Mouse (Mus musculus) left cerebral cortex, adult 9 months (tissue): ENCODE measurements around the gene Otos.

ENCODE experiments used
- DNase-seq, 2 experiments: peaks; one replicate each; pipeline ENCODE4 v3.0.0; 2022; ENCODE audit warnings: low spot score in 2 of 2

The Otos gene

DNA sequence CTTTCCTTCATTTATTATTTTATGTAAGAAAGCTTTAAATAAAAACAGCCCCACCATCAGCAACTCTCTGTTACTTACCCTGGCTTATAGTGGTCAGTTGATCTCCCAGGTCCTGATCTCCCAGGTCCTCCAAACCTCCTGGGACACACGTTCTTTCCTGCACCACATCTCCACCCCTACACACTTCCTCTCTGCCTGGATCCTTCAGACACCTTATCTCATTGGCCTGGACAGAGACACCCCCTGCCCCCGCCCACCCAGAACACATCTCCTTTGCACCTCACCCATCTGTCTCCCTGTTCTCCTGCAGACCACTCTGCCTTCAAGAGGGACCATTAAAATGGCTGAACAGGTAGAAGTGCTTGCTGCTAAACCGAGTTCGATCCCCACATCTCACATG, 1.6 kb downstream of the Otos start:
- no peak for DNase-seq

DNA sequence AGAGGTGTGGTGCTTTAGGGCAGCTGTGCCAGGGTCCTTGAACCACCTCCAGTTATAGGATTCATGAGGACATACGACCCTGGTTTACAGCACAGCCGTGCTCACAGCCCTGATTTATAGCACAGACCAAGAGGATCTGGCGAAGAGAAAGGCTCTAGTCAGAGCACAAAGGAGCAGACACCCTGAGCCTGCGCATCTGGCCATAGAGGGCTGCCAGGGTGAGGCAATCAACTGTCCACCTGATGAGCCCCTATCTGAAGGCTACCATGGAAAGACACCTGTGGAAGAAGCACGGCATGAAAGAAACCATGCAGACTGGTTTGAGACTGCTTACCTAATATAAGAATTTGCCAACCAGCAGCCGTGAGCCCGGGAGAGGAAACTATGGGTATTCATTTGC, 2.0 kb downstream of the Otos start:
- no peak for DNase-seq

GRCm38 (mm10) chr1:92646111-92646510, 2.5 kb downstream of the Otos start:
- no peak for DNase-seq

DNA sequence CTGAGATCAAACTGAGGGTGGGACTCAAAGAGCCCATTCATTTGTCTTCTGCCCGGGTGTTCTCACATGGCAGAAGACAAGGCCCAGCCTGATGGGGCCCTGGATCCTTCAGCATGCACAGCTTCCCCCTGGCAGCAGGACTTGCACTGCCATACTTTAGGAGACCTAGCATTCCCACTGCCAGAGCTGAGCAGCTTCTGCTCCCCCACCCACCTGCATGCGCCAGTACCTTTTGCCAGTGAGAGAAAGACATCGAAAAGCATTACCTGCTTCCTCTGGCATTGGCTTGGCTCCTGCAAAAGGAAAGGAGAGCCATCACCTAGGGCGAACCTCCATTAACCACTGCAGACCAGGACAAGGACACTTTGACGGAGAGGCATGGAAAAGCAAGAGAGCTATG, 3.7 kb downstream of the Otos start:
- DNase-seq, result no peak

DNA sequence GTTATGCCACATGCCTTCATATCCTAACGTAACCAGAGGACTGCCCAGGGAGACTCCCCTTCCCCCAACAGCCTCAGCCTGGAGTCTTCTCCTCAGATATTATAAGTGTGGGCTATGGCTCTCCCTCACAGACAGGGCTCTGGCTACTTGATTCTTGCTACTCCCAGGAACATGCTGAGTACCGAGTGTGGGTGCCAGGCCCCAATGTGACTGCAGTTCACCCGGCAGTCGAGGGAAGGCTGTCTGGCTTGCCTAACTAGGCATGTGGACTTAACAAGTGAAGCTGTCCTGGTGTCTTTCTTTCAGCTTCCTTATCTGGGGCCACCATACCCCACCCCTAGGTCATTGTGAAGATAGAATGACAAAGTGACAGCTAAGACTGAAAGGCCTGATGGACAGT, 5.0 kb downstream of the Otos start:
- no peak for DNase-seq

- DNase-seq, result peak; percentile 66 to 89
Measured at GRCm38 (mm10) chr1:92641514-92642272, 6.9 kb downstream of the Otos start, which contains the start of gene Cops9. Cops9 (minus strand) TSS chr1:92641985.

DNA sequence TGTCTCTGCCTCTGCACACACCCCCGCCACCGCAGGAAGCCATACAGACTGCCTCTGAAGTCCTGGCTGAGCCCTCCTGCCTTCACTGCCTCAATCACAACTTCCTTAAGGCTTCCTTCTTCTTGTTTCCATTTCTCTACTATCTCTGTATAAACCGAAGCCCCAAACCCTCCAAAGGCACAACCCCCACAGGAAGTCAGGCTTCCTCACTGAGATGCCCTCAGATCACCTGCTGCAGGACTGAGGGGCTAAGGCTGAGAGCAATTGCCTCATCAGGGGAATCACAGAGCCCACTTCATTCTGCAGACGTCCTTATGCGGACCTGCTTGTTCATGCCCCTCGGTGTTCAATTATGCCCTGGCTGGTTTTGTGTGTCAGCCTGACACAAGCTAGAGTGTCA, 8.2 kb downstream of the Otos start:
- DNase-seq, result no peak

DNA sequence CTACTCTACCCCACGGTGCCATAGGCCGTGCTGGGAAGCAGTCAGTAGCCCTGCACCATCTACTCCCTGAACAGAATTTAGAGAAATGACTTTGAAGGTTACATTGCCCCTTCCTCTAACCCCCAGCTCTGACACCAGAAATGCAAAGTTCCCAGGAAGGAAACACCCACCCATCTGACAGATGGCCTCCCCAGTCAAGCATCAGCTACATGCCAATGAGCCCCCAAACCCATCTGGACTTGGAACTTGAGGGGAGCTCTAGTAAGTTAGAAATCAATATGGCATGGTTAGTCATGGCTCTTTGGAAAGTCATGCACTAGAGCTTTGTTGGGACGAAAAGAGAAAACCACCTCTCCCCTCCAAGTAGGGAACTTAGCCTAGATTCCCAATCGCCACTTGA, 9.9 kb downstream of the Otos start:
- no peak for DNase-seq

DNA sequence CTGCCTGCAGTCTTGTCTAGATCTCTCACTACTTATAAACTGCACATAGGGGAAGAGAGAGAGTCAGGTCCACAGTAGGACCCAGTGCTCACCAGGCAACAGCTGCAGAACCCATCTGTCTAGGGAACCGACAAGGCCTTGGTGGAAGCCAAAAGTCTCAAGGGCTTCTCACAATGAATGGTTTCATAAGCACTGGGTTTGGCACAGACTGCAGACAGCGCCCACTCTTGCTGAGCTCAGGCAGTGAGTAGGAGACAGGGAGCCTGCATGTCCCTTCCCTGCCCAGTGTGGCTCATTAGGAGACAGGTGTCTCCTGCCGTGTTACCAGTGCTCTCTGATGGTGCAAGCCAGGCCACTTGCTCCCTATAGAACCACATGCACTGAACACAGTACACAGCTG, 10.5 kb downstream of the Otos start:
- peak; percentile 54 to 77 for DNase-seq

DNA sequence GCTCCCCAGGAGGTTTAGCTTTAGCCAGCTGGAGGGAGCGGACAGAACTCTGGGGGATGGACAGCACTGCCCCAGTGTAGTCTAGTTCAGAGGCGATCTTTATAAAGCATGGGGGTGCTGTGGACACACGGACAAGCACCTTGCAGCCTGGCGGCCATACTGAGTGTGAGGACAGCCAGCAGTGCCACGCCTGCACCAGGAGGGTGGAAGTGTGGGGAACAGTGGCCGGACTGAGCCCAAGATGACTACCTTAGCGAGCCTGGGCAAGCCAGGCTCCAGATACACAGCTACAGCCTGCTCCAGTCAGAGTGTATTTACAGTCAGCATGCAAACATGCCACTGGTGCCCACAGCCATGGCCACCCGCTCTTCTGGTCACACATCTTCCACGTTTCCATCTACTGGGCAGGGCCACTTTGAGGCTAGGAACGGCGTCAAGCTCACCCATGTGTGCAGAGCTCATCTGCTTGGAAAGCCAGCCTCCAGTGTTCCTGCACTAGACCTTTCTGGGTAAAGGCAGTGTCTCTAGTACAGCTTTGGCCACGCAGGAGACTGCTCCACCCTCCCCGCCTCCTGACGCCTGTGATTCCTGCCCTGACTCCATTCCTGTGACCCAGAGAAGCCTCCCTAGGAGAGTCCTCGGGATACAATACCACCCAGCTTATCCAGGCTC, 11.0 kb downstream of the Otos start:
- no peak for DNase-seq

DNA sequence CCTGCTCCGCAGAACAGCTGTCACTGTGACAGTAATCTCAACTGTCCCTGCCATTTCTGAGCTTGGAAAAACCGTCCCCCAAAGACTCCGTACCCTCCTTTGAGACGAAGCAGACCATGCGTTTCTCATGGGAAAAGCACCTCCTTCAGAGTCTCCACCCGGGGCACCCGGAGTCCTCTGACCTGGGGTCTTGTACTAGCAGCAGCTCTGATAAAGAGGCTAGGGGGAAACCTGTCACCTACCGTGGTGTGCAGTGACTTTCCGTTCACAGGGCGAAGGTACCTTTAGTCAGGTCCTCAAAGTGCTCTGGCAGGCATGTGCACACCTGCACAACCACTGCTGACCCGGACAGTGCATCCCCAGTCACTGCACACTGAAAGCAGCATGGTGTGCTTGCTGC, 12.0 kb downstream of the Otos start:
- DNase-seq, result no peak

GRCm38 (mm10) chr1:92636015-92636414, 12.6 kb downstream of the Otos start:
- no peak for DNase-seq

- DNase-seq, result no peak
Measured at GRCm38 (mm10) chr1:92634976-92635599, 13.6 kb downstream of the Otos start.

GRCm38 (mm10) chr1:92634569-92634968, 14.1 kb downstream of the Otos start:
- no peak for DNase-seq

DNA sequence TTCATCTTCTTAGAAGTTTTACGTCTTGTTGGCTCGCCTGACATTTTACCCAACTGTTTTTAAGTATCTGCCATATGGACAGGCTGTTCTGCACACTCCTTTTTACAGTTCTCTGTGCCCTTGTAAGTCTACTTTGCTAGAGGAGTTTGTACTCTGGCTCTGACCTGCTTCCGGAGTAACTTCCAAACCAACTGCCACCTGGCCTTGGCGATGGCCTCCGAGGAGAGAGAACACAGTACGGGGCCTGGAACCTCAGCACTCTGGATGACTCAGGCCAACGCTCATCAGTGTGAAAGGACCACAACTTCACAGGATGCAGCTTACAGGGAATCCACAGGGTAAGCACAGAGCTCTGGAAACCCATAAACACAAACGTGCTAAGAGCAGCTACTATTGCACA, 14.9 kb downstream of the Otos start:
- DNase-seq, result no peak

DNA sequence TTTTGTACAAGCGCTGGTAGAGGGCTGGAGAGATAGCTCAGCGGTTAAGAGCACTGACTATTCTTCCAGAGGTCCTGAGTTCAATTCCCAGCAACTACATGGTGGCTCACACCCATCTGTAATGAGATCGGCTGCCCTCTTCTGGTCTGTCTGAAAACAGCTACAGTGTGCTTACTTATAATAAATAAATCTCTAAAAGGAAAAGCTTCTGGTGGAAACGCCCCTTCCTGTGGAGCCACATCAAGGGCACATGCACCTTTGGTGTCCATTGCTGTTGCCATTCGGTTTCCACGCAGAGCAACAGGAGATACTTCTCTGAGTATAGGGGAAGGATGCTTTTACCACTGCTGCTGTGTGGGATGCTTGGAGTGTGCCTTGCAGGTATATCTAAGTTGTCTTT, 15.7 kb downstream of the Otos start:
- DNase-seq, result no peak

DNA sequence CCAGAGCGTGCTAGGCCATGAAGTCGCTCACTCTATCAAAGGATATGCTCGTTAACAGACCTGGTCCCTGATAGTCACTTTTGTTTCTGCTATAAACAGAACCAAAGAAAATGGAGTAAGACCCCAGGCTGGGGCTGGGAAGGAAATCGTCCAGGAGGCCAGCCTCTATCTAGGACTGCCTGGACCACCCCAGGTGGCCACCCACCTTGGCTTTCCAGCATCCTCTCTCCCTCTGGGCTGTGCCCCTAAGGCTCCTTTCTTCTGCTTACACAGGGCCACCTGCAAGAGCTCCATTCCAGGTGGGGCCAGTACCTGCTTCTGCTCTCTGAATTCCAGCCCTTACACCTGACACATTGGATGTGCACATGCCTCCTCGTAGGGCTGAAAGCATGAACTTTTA, 16.4 kb downstream of the Otos start:
- DNase-seq, result no peak

GRCm38 (mm10) chr1:92628227-92628626, 20.4 kb downstream of the Otos start:
- no peak for DNase-seq

DNA sequence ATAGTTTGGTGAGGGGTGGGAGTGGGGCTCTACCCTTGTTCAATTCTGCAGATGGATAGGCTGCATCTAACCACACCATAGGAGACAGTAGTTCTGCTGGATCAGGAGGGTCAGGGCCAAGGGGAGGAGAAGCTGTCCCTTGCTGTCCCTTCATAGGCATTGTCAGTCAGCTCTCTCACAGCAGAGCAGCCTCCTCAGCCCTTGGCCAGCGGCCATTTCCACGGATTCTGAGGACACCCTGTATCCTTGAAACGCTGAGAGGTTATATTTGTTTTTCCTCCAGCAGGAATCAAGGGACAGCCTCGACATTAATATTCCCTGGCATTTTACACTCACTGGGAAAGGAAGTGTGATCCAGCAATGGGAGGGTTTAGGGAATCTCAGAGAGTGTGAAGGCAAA, 30.3 kb downstream of the Otos start:
- DNase-seq, result no peak

DNA sequence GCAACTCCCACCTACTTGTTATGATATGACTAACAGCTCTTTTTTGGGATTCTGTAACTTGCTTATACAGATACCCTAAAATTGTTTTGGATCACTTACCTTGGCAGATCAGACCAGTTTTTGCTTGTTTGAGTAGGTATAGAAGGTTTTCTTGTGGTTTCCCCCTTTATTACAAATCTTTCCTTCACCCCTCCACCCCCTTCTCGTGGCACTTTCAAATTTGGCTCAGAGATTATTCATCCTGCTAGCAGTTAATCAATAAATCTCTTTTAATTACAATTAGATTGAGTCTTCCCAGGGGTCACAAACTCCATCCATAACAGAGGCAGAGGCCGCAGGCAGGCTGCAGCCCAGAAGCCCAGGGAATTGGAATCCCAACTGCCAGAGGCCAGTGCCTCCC, 31.2 kb downstream of the Otos start, which contains the start of gene Olfr12:
TSS of gene Olfr12 (plus strand) at position 301 of the 400 bp plus-strand sequence.
- DNase-seq, result no peak

DNA sequence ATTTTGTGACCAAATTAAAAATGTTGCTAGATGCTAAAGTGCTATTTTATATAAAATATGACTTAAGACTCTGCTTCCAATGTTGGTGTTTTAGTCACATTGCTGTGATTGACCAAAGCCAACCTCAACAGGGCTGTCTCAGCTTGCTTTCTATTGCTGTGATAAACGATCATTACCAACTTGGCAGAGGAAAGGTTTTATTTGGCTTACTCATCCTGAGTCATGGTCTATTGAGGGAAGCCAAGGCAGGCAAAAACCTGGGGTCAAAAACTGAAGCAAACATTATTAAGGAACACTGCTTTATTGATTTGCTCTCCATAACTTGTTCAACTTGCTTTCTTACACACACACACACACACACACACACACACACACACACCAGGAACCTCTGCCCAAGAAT, 32.6 kb downstream of the Otos start:
- no peak for DNase-seq

GRCm38 (mm10) chr1:92614516-92614915, 34.1 kb downstream of the Otos start:
- peak in 1 of 2 experiments; percentile 30 for DNase-seq

GRCm38 (mm10) chr1:92613175-92613574, 35.5 kb downstream of the Otos start:
- DNase-seq, result no peak
